ENCODE assay signal across 8 mouse cellular contexts in genomic region chr19:29820966-29821365, GRCm38 (mm10). TPM values are rescaled to one million over a fixed set of nuclear protein-coding genes. Genes with fewer than 3 reads are reported as not detected.
A peak's percentile ranks its signal among the peaks of the same experiment; 100 is the strongest.
DNase-seq lines count a peak whose midpoint lies in the region; ATAC-seq lines count a peak whose summit lies in the region.

No protein-coding gene starts in this region.

- no peaks in the 10 kb centered on the region for H3K4me1 ChIP-seq in midbrain, embryonic 16.5 days (ENCODE audit: control insufficient read depth, insufficient read depth, low read length)
- no peaks in the 10 kb centered on the region for H3K4me1 ChIP-seq in midbrain, embryonic 11.5 days (ENCODE audit: control insufficient read depth, insufficient read depth, low read length)
- H3K4me1 ChIP-seq in embryonic facial prominence, embryonic 14.5 days (ENCODE audit: control insufficient read depth, insufficient read depth, low read length), result no peaks in the 10 kb centered on the region

- H3K27me3 ChIP-seq in midbrain, embryonic 16.5 days (ENCODE audit: control insufficient read depth, insufficient read depth, low read depth, low read length), result no peaks in the 10 kb centered on the region
- H3K27me3 ChIP-seq in midbrain, embryonic 11.5 days (ENCODE audit: control insufficient read depth, insufficient read depth, low read length), result no peaks in the 10 kb centered on the region
- H3K27me3 ChIP-seq in embryonic facial prominence, embryonic 14.5 days (replicated peaks; ENCODE audit: control insufficient read depth, insufficient read depth, low read length), result no peaks in the 10 kb centered on the region

- H3K9ac ChIP-seq in midbrain, embryonic 16.5 days (ENCODE audit: low read depth, low read length), result no peak overlapping the region
- H3K9ac ChIP-seq in midbrain, embryonic 11.5 days (ENCODE audit: low read length), result no peak overlapping the region
- H3K9ac ChIP-seq in embryonic facial prominence, embryonic 14.5 days (ENCODE audit: low read depth, low read length), result no peak overlapping the region

- H3K27ac ChIP-seq in midbrain, embryonic 16.5 days (ENCODE audit: low read length), result no peak overlapping the region
- H3K27ac ChIP-seq in midbrain, embryonic 11.5 days (ENCODE audit: low read depth, low read length), result no peak overlapping the region
- H3K27ac ChIP-seq in embryonic facial prominence, embryonic 14.5 days (replicated peaks; ENCODE audit: low read depth, low read length), result no peak overlapping the region

- ATAC-seq in midbrain, embryonic 16.5 days, result peak; percentile 54; the same call in 1 of the 2 replicates
- ATAC-seq in midbrain, embryonic 11.5 days (ENCODE audit: low FRiP score), result no peak
- no peak for ATAC-seq in embryonic facial prominence, embryonic 14.5 days (ENCODE audit: low read depth)

- intact Hi-C loops in heart, postnatal 25 days (cut with DNase I), result loop anchor here (2.0 kb wide), 1 partner anchor 136 kb away; no protein-coding TSS in a partner anchor

- H3K36me3 ChIP-seq in midbrain, embryonic 16.5 days (ENCODE audit: control insufficient read depth, insufficient read depth, low read length), result no peaks in the 10 kb centered on the region
- H3K36me3 ChIP-seq in midbrain, embryonic 11.5 days (ENCODE audit: control insufficient read depth, insufficient read depth, low read length), result no peaks in the 10 kb centered on the region
- no peaks in the 10 kb centered on the region for H3K36me3 ChIP-seq in embryonic facial prominence, embryonic 14.5 days (ENCODE audit: control insufficient read depth, insufficient read depth, low read length)

- no peak overlapping the region for H3K4me3 ChIP-seq in midbrain, embryonic 16.5 days (ENCODE audit: low read depth, low read length)
- no peak overlapping the region for H3K4me3 ChIP-seq in midbrain, embryonic 11.5 days (ENCODE audit: low read depth, low read length)
- H3K4me3 ChIP-seq in embryonic facial prominence, embryonic 14.5 days (ENCODE audit: low read depth, low read length), result no peak overlapping the region

- H3K9me3 ChIP-seq in midbrain, embryonic 16.5 days (replicated peaks; ENCODE audit: control insufficient read depth, low read length, poor library complexity, severe bottlenecking), result no peaks in the 10 kb centered on the region
- no peaks in the 10 kb centered on the region for H3K9me3 ChIP-seq in midbrain, embryonic 11.5 days (ENCODE audit: control insufficient read depth, low read length)
- H3K9me3 ChIP-seq in embryonic facial prominence, embryonic 14.5 days (ENCODE audit: control insufficient read depth, low read length), result no peaks in the 10 kb centered on the region

- DNase-seq in heart, adult 18-20 months, result peak; percentile 44 to 70
- no peak for DNase-seq in heart, postnatal 25 days (ENCODE audit: low spot score)
- no peak for DNase-seq in midbrain, embryonic 11.5 days (ENCODE audit: low spot score, missing footprints)
- peak; percentile 80 for DNase-seq in R1 (ENCODE audit: low read depth, low spot score)
- DNase-seq in embryonic facial prominence, embryonic 14.5 days (ENCODE audit: low spot score), result peak; percentile 90
- DNase-seq in naive thymus-derived CD4-positive, alpha-beta T cell, adult 2 months (ENCODE audit: low read depth), result peak; percentile 84
- DNase-seq in layer of hippocampus, postnatal 25 days (ENCODE audit: extremely low spot score in 1 of 2, low spot score in 1 of 2), result no peak

- H3K4me2 ChIP-seq in midbrain, embryonic 16.5 days (ENCODE audit: low read length), result no peak overlapping the region
- H3K4me2 ChIP-seq in midbrain, embryonic 11.5 days, result no peak overlapping the region
- no peak overlapping the region for H3K4me2 ChIP-seq in embryonic facial prominence, embryonic 14.5 days (ENCODE audit: low read depth, low read length)

RNA-seq across cellular contexts. Expression of gene Ranbp6, which starts 8.2 kb away (rescaled TPM):
- total RNA-seq in heart, adult 18-20 months (2021), result 10 to 100 TPM; 13.1 to 15.3 TPM
- 10 to 100 TPM; 11.8 to 15.0 TPM for total RNA-seq in heart, postnatal 25 days (2021)
- polyA plus RNA-seq in midbrain, embryonic 16.5 days (2015; fragmentation: Nextera tagmentation; extraction: Ambion mirVana), result 53.5 and 61.4 TPM in 2 replicates
- polyA plus RNA-seq in midbrain, embryonic 11.5 days (2014; fragmentation: Nextera tagmentation; extraction: Ambion mirVana), result 47.8 and 49.2 TPM in 2 replicates
- 19.5 and 23.2 TPM in 2 replicates for polyA plus RNA-seq in embryonic facial prominence, embryonic 14.5 days (2014; fragmentation: Nextera tagmentation; extraction: Ambion mirVana)
- total RNA-seq in layer of hippocampus, postnatal 25 days (2021), result 10 to 100 TPM; 31.8 to 36.4 TPM

RNA-seq across cellular contexts. Expression of gene 9930021J03Rik, which starts 15.2 kb away (rescaled TPM):
- total RNA-seq in heart, adult 18-20 months (2021), result 10 to 100 TPM; 12.9 to 13.4 TPM
- total RNA-seq in heart, postnatal 25 days (2021), result 10 to 100 TPM; 10.1 to 14.7 TPM
- 6.5 and 7.3 TPM in 2 replicates for polyA plus RNA-seq in midbrain, embryonic 16.5 days (2015; fragmentation: Nextera tagmentation; extraction: Ambion mirVana)
- polyA plus RNA-seq in midbrain, embryonic 11.5 days (2014; fragmentation: Nextera tagmentation; extraction: Ambion mirVana), result 7.7 and 8.0 TPM in 2 replicates
- polyA plus RNA-seq in embryonic facial prominence, embryonic 14.5 days (2014; fragmentation: Nextera tagmentation; extraction: Ambion mirVana), result 8.0 and 9.1 TPM in 2 replicates
- 10 to 100 TPM; 32.9 to 35.0 TPM for total RNA-seq in layer of hippocampus, postnatal 25 days (2021)

Comparison
In these comparisons a context has a peak if more than half of its experiments do, and no peak if none do; other contexts are left out.
1. DNase-seq: peak in heart, adult 18-20 months (2 of 2), R1 (single experiment), embryonic facial prominence, embryonic 14.5 days (single experiment) and naive thymus-derived CD4-positive, alpha-beta T cell, adult 2 months (single experiment); none in heart, postnatal 25 days (single experiment), midbrain, embryonic 11.5 days (single experiment) and layer of hippocampus, postnatal 25 days (0 of 2).